ENCODE assay signal across 29 mouse cellular contexts in the genomic region with DNA sequence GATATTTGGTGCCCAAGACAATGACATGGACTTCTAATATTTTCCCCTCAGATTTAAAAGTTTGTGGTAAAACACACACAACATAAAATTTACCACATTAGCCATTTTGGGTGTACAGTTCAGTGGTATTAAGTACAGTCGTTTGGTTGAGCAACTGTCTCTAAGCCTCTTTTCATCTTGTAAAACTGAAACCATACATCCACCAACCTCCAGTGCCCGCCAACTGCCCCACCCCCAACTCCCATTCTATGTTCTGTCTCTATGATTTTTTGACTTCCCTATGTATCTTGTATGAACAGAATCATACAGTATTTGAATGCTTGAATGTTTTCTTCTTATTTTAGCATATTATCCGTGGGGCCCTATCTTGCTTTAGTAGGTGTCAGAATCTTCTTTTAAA. TPM values are rescaled to one million over a fixed set of nuclear protein-coding genes. Genes with fewer than 3 reads are reported as not detected.
A peak's percentile ranks its signal among the peaks of the same experiment; 100 is the strongest.
DNase-seq lines count a peak whose midpoint lies in the region; TF ChIP-seq lines count a peak whose summit lies in the region.
"Had no signal": no experiment of that assay in that cellular context is flagged by ENCODE, and none has a peak within 500 bp of the region (broad histone marks: within the 10 kb centered on the region; RNA-seq: fewer than 3 reads in every experiment).

No protein-coding gene starts in this region.

- no peak for TF ChIP-seq CTCF in thymus, adult 2 months (IDR thresholded peaks at IDR 0.05; ENCODE audit: borderline replicate concordance, control insufficient read depth, extremely low read depth, insufficient read depth, low read length, poor library complexity)

- H3K27me3 ChIP-seq in thymus, adult 2 months (ENCODE audit: control insufficient read depth, insufficient read depth, low read length), result no peaks in the 10 kb centered on the region

- peaks cover 73% of the 10 kb centered on the region for H3K4me1 ChIP-seq in thymus, adult 2 months (replicated peaks; ENCODE audit: control insufficient read depth, insufficient read depth, low read length)

- no peak for DNase-seq in thymus, adult 2 months
- DNase-seq in thymus, postnatal 10 days (ENCODE audit: low spot score in 2 of 2), result no peak
- DNase-seq in T-cell, adult 2 months (ENCODE audit: low spot score), result peak; percentile 57
- DNase-seq in induced T-regulatory cell, adult 2 months (ENCODE audit: low read depth), result peak; percentile 78
- DNase-seq in thymus, postnatal 25 days, result peak; percentile 52
- no peak for DNase-seq in cerebellum, postnatal 36 days
- DNase-seq in right cerebral cortex, postnatal 36 days (ENCODE audit: low spot score in 2 of 2), result no peak
- no peak for DNase-seq in heart, postnatal 14 days
- DNase-seq: adrenal gland, postnatal 25 days; cerebellum, adult 11-12 months; cerebellum, adult 9-11 months; embryo, embryonic 11 days; gastrocnemius, adult 2 months; gastrocnemius, postnatal 36 days; heart, adult 2 months; kidney, adult 9 months; kidney, postnatal 10 days; lung, embryonic 14.5 days; lung, postnatal 14 days had no signal

- TF ChIP-seq POLR2A in thymus, adult 2 months (IDR thresholded peaks at IDR 0.05; ENCODE audit: control insufficient read depth, extremely low read depth, insufficient read depth, low read length, poor library complexity), result no peak

- peak overlapping the region; percentile 89; the same call in 1 of the 2 replicates for H3K27ac ChIP-seq in thymus, adult 2 months (ENCODE audit: control insufficient read depth, insufficient read depth, low read length)
- H3K27ac ChIP-seq: embryonic facial prominence, embryonic 13.5 days; gastrocnemius, adult 2 months; heart, adult 2 months; left cerebral cortex, adult 2 months; limb, embryonic 12.5 days; liver, embryonic 15.5 days; neural tube, embryonic 13.5 days had no signal

- H3K4me3 ChIP-seq in thymus, adult 2 months (ENCODE audit: control insufficient read depth, insufficient read depth, low read length), result no peak overlapping the region
- H3K4me3 ChIP-seq: embryonic facial prominence, embryonic 13.5 days; gastrocnemius, adult 2 months; heart, adult 2 months; heart, embryonic 12.5 days; left cerebral cortex, adult 2 months; limb, embryonic 12.5 days; liver, embryonic 15.5 days; myocyte; neural tube, embryonic 13.5 days had no signal

- intact Hi-C loops in heart, postnatal 14 days (cut with DNase I), result no loop called here

- WGBS in thymus, adult 2 months, result 23% methylated on average over 3 of the region's 3 CpGs

- H3K36me3 ChIP-seq in thymus, adult 2 months (ENCODE audit: control insufficient read depth, insufficient read depth, low read length), result no peaks in the 10 kb centered on the region
- H3K36me3 ChIP-seq: embryonic facial prominence, embryonic 13.5 days; forebrain, embryonic 10.5 days; G1E; heart, embryonic 12.5 days; limb, embryonic 12.5 days; liver, embryonic 15.5 days; neural tube, embryonic 13.5 days had no signal

RNA-seq across cellular contexts. Expression of a gene that starts 24.3 kb away (rescaled TPM):
- polyA plus RNA-seq in thymus, adult 2 months (2012; rRNA removed), result 559 and 663 TPM in 2 replicates
- 1 to 10 TPM; 1.4 to 7.9 TPM for total RNA-seq in heart, postnatal 14 days (2021)
- total RNA-seq: left cerebral cortex, adult 2 months; left cerebral cortex, postnatal 25 days had no signal
- polyA plus RNA-seq: myocyte had no signal

RNA-seq across cellular contexts. Expression of a gene that starts 49.2 kb away (rescaled TPM):
- polyA plus RNA-seq in thymus, adult 2 months (2012; rRNA removed), result 37.5 and 43.2 TPM in 2 replicates
- total RNA-seq in heart, postnatal 14 days (2021), result 10 to 100 TPM; 43.5 to 52.3 TPM

Comparison
In these comparisons a context has a peak if more than half of its experiments do, and no peak if none do; other contexts are left out.
1. DNase-seq: peak in T-cell, adult 2 months (single experiment), induced T-regulatory cell, adult 2 months (single experiment) and thymus, postnatal 25 days (single experiment); none in thymus, adult 2 months (single experiment), thymus, postnatal 10 days (0 of 2), cerebellum, postnatal 36 days (0 of 2), right cerebral cortex, postnatal 36 days (0 of 2) and heart, postnatal 14 days (0 of 2).